Comparison of ENCODE assay signal across 8 mouse cellular contexts in genomic region chrX:96097491-96097970, GRCm38 (mm10). TPM values are rescaled to one million over a fixed set of nuclear protein-coding genes. Genes with fewer than 3 reads are reported as not detected.
DNase-seq lines count a peak whose midpoint lies in the region; ATAC-seq and TF ChIP-seq lines count a peak whose summit lies in the region.

No protein-coding gene starts in this region.

- H3K36me3 ChIP-seq in heart, adult 2 months (ENCODE audit: control insufficient read depth, insufficient read depth, low read length) = peaks cover 13% of the 10 kb centered on the region
- no peaks in the 10 kb centered on the region for H3K36me3 ChIP-seq in forebrain, embryonic 13.5 days (ENCODE audit: poor library complexity, severe bottlenecking)
- H3K36me3 ChIP-seq in liver, embryonic 14.5 days (replicated peaks; ENCODE audit: control insufficient read depth, insufficient read depth, low read depth) = no peaks in the 10 kb centered on the region

- no peaks in the 10 kb centered on the region for H3K27me3 ChIP-seq in heart, adult 2 months (ENCODE audit: control insufficient read depth, insufficient read depth, low read length)
- no peaks in the 10 kb centered on the region for H3K27me3 ChIP-seq in forebrain, embryonic 13.5 days
- H3K27me3 ChIP-seq in liver, embryonic 14.5 days (ENCODE audit: control insufficient read depth, insufficient read depth, low read length) = no peaks in the 10 kb centered on the region

- no peak overlapping the region; the same call in 1 of the 2 replicates for H3K9ac ChIP-seq in heart, adult 2 months (ENCODE audit: low read depth, low read length)
- H3K9ac ChIP-seq in forebrain, embryonic 13.5 days = no peak overlapping the region
- no peak overlapping the region; the same call in none of the 2 replicates for H3K9ac ChIP-seq in liver, embryonic 14.5 days (replicated peaks)

- no peak for TF ChIP-seq EP300 in heart, adult 2 months (IDR thresholded peaks at IDR 0.05; ENCODE audit: insufficient read depth, low read depth, low read length)
- TF ChIP-seq EP300 in liver, embryonic 14.5 days (IDR thresholded peaks at IDR 0.05; ENCODE audit: low read depth) = no peak

- 28% methylated on average over 5 of the region's 5 CpGs for WGBS in heart, adult 2 months
- WGBS in forebrain, embryonic 13.5 days = 27% methylated on average over 5 of the region's 5 CpGs
- 25% methylated on average over 5 of the region's 5 CpGs for WGBS in liver, embryonic 14.5 days (ENCODE audit: insufficient replicate concordance)

- H3K9me3 ChIP-seq in forebrain, embryonic 13.5 days (replicated peaks) = no peaks in the 10 kb centered on the region
- H3K9me3 ChIP-seq in liver, embryonic 14.5 days (ENCODE audit: control insufficient read depth, low read length) = no peaks in the 10 kb centered on the region

- no peak for TF ChIP-seq POLR2A in heart, adult 2 months (IDR thresholded peaks at IDR 0.05; ENCODE audit: insufficient read depth, low read depth, low read length)

- intact Hi-C loops in heart, adult 2 months (cut with DNase I) = loop anchor here (2.0 kb wide), 2 partner anchors 41 to 71 kb away; no protein-coding TSS in a partner anchor

- no peak for DNase-seq in heart, adult 2 months
- no peak for DNase-seq in heart, adult 9 months (ENCODE audit: low spot score in 2 of 2)
- DNase-seq in A20 (ENCODE audit: low read depth, low spot score) = peak; percentile 41
- DNase-seq in liver, embryonic 14.5 days (ENCODE audit: low read depth in 3 of 3, low spot score in 3 of 3) = no peak
- no peak for DNase-seq in MN1 (ENCODE audit: low spot score)
- no peak for DNase-seq in gastrocnemius, adult 18-20 months (ENCODE audit: low spot score)
- DNase-seq in kidney, postnatal 14 days = no peak

- peak overlapping the region; percentile 60 for H3K4me3 ChIP-seq in heart, adult 2 months
- peak overlapping the region; percentile 48 for H3K4me3 ChIP-seq in forebrain, embryonic 13.5 days
- H3K4me3 ChIP-seq in liver, embryonic 14.5 days (ENCODE audit: insufficient read depth in 1 of 2, low read depth in 2 of 2, low read length in 2 of 2) = peak overlapping the region; percentile 45 to 66; a peak in 3 of 4 replicates

- peak overlapping the region; percentile 66 for H3K4me2 ChIP-seq in forebrain, embryonic 13.5 days
- peak overlapping the region; percentile 71 for H3K4me2 ChIP-seq in liver, embryonic 14.5 days (ENCODE audit: low read depth)

- peak overlapping the region; percentile 95 for H3K27ac ChIP-seq in heart, adult 2 months
- no peak overlapping the region for H3K27ac ChIP-seq in forebrain, embryonic 13.5 days
- H3K27ac ChIP-seq in liver, embryonic 14.5 days = no peak overlapping the region

- no peak for ATAC-seq in forebrain, embryonic 13.5 days
- no peak for ATAC-seq in liver, embryonic 14.5 days (ENCODE audit: insufficient read depth)

- H3K79me2 ChIP-seq in heart, adult 2 months (replicated peaks; ENCODE audit: control insufficient read depth, insufficient read depth, low read length) = peaks cover 2% of the 10 kb centered on the region

- H3K4me1 ChIP-seq in heart, adult 2 months (ENCODE audit: control insufficient read depth, insufficient read depth, low read length) = peaks cover 4% of the 10 kb centered on the region
- H3K4me1 ChIP-seq in forebrain, embryonic 13.5 days = no peaks in the 10 kb centered on the region
- peaks cover 3 to 7% of the 10 kb centered on the region in 2 experiments for H3K4me1 ChIP-seq in liver, embryonic 14.5 days (replicated peaks; ENCODE audit: control insufficient read depth in 2 of 2, insufficient read depth in 2 of 2, low read length in 1 of 2)

- TF ChIP-seq CTCF in heart, adult 2 months (IDR thresholded peaks at IDR 0.05) = no peak
- no peak for TF ChIP-seq CTCF in liver, embryonic 14.5 days (IDR thresholded peaks at IDR 0.05; ENCODE audit: low read depth)

RNA-seq across cellular contexts. Expression of gene Msn, which starts 1.7 kb away (rescaled TPM):
- 100 to 1,000 TPM; 108 to 112 TPM for total RNA-seq in heart, adult 2 months (2021)
- 91.3 and 145 TPM in 2 replicates for polyA plus RNA-seq in heart, adult 2 months (2012; rRNA removed)
- 50.7 and 54.1 TPM in 2 replicates for polyA plus RNA-seq in forebrain, embryonic 13.5 days (2015; fragmentation: Nextera tagmentation; extraction: Ambion mirVana)
- 25.1 and 32.4 TPM in 2 replicates for polyA plus RNA-seq in liver, embryonic 14.5 days (2012; rRNA removed)
- 53.0 and 53.3 TPM in 2 replicates for polyA plus RNA-seq in liver, embryonic 14.5 days (2014; fragmentation: Nextera tagmentation; extraction: Ambion mirVana)
- total RNA-seq in gastrocnemius, adult 18-20 months (2021) = 10 to 100 TPM; 18.9 to 33.7 TPM
